Mouse (Mus musculus) neural tube, embryonic 11.5 days (tissue): ENCODE measurements at regions not wholly inside any gene's neighbourhood (a gene's known extent, or its start where the extent isn't known, plus 50 kb on each side); places are given as distances from the start of the nearest gene placed in this dataset.

ENCODE experiments used
- ATAC-seq: fragments of 200-750 bp; cut with Nextera tagmentation; 2 replicates; pipeline ENCODE4 v1.8.0; 2017; ENCODE audit warnings: moderate number of reproducible peaks, mild to moderate bottlenecking, moderate TSS enrichment, moderate library complexity; ENCODE audit not compliant: insufficient read depth, low FRiP score, low TSS enrichment
- DNase-seq: peaks from one replicate; pipeline ENCODE4 v3.0.0-alpha.2; 2015; ENCODE audit warnings: low spot score
- H3K27ac ChIP-seq: fragments of 300-500 bp; sonication (generic); 2 replicates; pipeline ENCODE4 v1.5.1; 2014; ENCODE audit warnings: low read depth, mild to moderate bottlenecking, low read length
- H3K27me3 ChIP-seq: fragments of 300-500 bp; sonication (generic); 2 replicates; pipeline ENCODE4 v1.6.1; 2014; ENCODE audit warnings: mild to moderate bottlenecking, low read length, mixed read lengths; ENCODE audit not compliant: control insufficient read depth, insufficient read depth
- H3K36me3 ChIP-seq: fragments of 300-500 bp; sonication (generic); 2 replicates; pipeline ENCODE4 v1.6.1; 2014; ENCODE audit warnings: mild to moderate bottlenecking, low read length, moderate library complexity, mixed read lengths; ENCODE audit not compliant: control insufficient read depth, insufficient read depth
- H3K4me1 ChIP-seq: fragments of 300-500 bp; sonication (generic); 2 replicates; pipeline ENCODE4 v1.6.1; 2014; ENCODE audit warnings: low read length, mixed read lengths; ENCODE audit not compliant: control insufficient read depth, insufficient read depth
- H3K4me2 ChIP-seq: fragments of 300-500 bp; sonication (generic); 2 replicates; pipeline ENCODE4 v1.6.1; 2014; ENCODE audit warnings: low read depth, mild to moderate bottlenecking, moderate library complexity
- H3K4me3 ChIP-seq: fragments of 300-500 bp; sonication (generic); 2 replicates; pipeline ENCODE4 v1.5.1; 2014; ENCODE audit warnings: low read depth, low read length
- H3K9ac ChIP-seq: fragments of 300-500 bp; sonication (generic); 2 replicates; pipeline ENCODE4 v1.6.1; 2014; ENCODE audit warnings: mild to moderate bottlenecking, low read length
- H3K9me3 ChIP-seq: fragments of 300-500 bp; sonication (generic); 2 replicates; pipeline ENCODE4 v1.6.1; 2016; ENCODE audit warnings: low read length; ENCODE audit not compliant: control insufficient read depth
- WGBS: fragments of 180-500 bp; shearing (Covaris S2); extraction: QIAGEN DNeasy Blood & Tissue Kit; methylation state at CpG from one replicate; pipeline ENCODE4 v1.1.7; 2014; 5-methylcytosine and 5-hydroxymethylcytosine counted together

- H3K9ac ChIP-seq, result no peak overlapping the region
- no peak overlapping the region for H3K4me3 ChIP-seq
- ATAC-seq, result no peak
- H3K4me1 ChIP-seq, result no peaks in the 10 kb centered on the region
- no peak for DNase-seq
- H3K27me3 ChIP-seq, result no peaks in the 10 kb centered on the region
- no peaks in the 10 kb centered on the region for H3K36me3 ChIP-seq
- no peak overlapping the region for H3K27ac ChIP-seq
- 83% methylated on average over 4 of the region's 4 CpGs for WGBS
- no peak overlapping the region for H3K4me2 ChIP-seq
- H3K9me3 ChIP-seq, result no peaks in the 10 kb centered on the region
Observed at GRCm38 (mm10) chr8:127923321-127923720, 435.1 kb upstream of the Nrp1 start.

- no peak overlapping the region for H3K4me3 ChIP-seq
- H3K27ac ChIP-seq, result no peak overlapping the region
- 93% methylated on average over 1 of the region's 1 CpGs for WGBS
- H3K9ac ChIP-seq, result no peak overlapping the region
- ATAC-seq (no peak), DNase-seq (no peak)
- no peaks in the 10 kb centered on the region for H3K4me1 ChIP-seq
- H3K4me2 ChIP-seq, result no peak overlapping the region
- H3K9me3 ChIP-seq, result no peaks in the 10 kb centered on the region
- no peaks in the 10 kb centered on the region for H3K27me3 ChIP-seq
- H3K36me3 ChIP-seq, result no peaks in the 10 kb centered on the region
Observed at GRCm38 (mm10) chr8:127932276-127932675, 426.1 kb upstream of the Nrp1 start.

- H3K4me1 ChIP-seq, result peaks cover 8% of the 10 kb centered on the region
- no peak overlapping the region for H3K27ac ChIP-seq
- no peak overlapping the region for H3K4me3 ChIP-seq
- no peaks in the 10 kb centered on the region for H3K9me3 ChIP-seq
- H3K9ac ChIP-seq, result no peak overlapping the region
- no peak overlapping the region for H3K4me2 ChIP-seq
- H3K27me3 ChIP-seq, result no peaks in the 10 kb centered on the region
- 77% methylated on average over 6 of the region's 6 CpGs for WGBS
- no peak for DNase-seq
- H3K36me3 ChIP-seq, result no peaks in the 10 kb centered on the region
- no peak for ATAC-seq
Observed at GRCm38 (mm10) chr8:127936792-127937435, 421.5 kb upstream of the Nrp1 start.

GRCm38 (mm10) chr8:127939284-127939985 is 419.0 kb upstream of the Nrp1 start:
- Histone ChIP-seq H3K27me3 (no peaks in the 10 kb centered on the region), H3K4me3 (no peak overlapping the region), H3K36me3 (no peaks in the 10 kb centered on the region), H3K4me1 (peaks cover 8% of the 10 kb centered on the region), H3K4me2 (no peak overlapping the region), H3K27ac (no peak overlapping the region), H3K9ac (no peak overlapping the region), H3K9me3 (no peaks in the 10 kb centered on the region)
- 33% methylated on average over 7 of the region's 7 CpGs for WGBS
- 0 out of 2 replicates have a peak, but pooled peaks have one; percentile 53 for ATAC-seq
- peak; percentile 46 for DNase-seq

GRCm38 (mm10) chr8:127939986-127940359 is 418.4 kb upstream of the Nrp1 start:
- WGBS, result 16% methylated on average over 5 of the region's 5 CpGs
- Histone ChIP-seq H3K4me2 (no peak overlapping the region), H3K27ac (no peak overlapping the region), H3K4me3 (no peak overlapping the region), H3K27me3 (no peaks in the 10 kb centered on the region), H3K9ac (no peak overlapping the region), H3K9me3 (no peaks in the 10 kb centered on the region), H3K36me3 (no peaks in the 10 kb centered on the region), H3K4me1 (peaks cover 8% of the 10 kb centered on the region)
- ATAC-seq (no peak), DNase-seq (no peak)

GRCm38 (mm10) chr8:127942319-127942718 is 416.1 kb upstream of the Nrp1 start:
- Histone ChIP-seq H3K27me3 (no peaks in the 10 kb centered on the region), H3K27ac (no peak overlapping the region), H3K4me3 (no peak overlapping the region), H3K9ac (no peak overlapping the region), H3K9me3 (no peaks in the 10 kb centered on the region), H3K4me2 (no peak overlapping the region), H3K36me3 (no peaks in the 10 kb centered on the region), H3K4me1 (peaks cover 8% of the 10 kb centered on the region)
- DNase-seq (no peak), ATAC-seq (no peak)

GRCm38 (mm10) chr8:127944955-127945498 is 413.4 kb upstream of the Nrp1 start:
- ATAC-seq, result no peak

GRCm38 (mm10) chr8:127957571-127957970 is 400.8 kb upstream of the Nrp1 start:
- 65% methylated on average over 1 of the region's 1 CpGs for WGBS
- no peaks in the 10 kb centered on the region for H3K36me3 ChIP-seq
- H3K27ac ChIP-seq, result no peak overlapping the region
- H3K4me3 ChIP-seq, result no peak overlapping the region
- no peaks in the 10 kb centered on the region for H3K27me3 ChIP-seq
- H3K4me1 ChIP-seq, result no peaks in the 10 kb centered on the region
- H3K9ac ChIP-seq, result no peak overlapping the region
- H3K4me2 ChIP-seq, result no peak overlapping the region
- DNase-seq (no peak), ATAC-seq (no peak)
- no peaks in the 10 kb centered on the region for H3K9me3 ChIP-seq

More at GRCm38 (mm10) chr8:127944955-127945498, 413.4 kb upstream of the Nrp1 start:
- H3K9me3 ChIP-seq, result no peaks in the 10 kb centered on the region
- no peaks in the 10 kb centered on the region for H3K36me3 ChIP-seq
- H3K4me1 ChIP-seq, result peaks cover 1% of the 10 kb centered on the region; the same call in 1 of the 2 replicates
- no peak overlapping the region for H3K4me3 ChIP-seq
- no peak overlapping the region for H3K27ac ChIP-seq
- no peak for DNase-seq
- no peak overlapping the region for H3K4me2 ChIP-seq
- H3K27me3 ChIP-seq, result no peaks in the 10 kb centered on the region
- no peak overlapping the region for H3K9ac ChIP-seq
